Mouse (Mus musculus) lung, adult 10 weeks (tissue): ENCODE results near the gene Abhd16b. TPM values are rescaled to one million over a fixed set of nuclear protein-coding genes. Genes with fewer than 3 reads are reported as not detected.

ENCODE experiments used
- polyA plus RNA-seq: library from polyadenylated mRNA; stranded (reverse); fragments of 350-450 nt; fragmentation: Illumina TruSeq; extraction: RNeasy Lipid Tissue Mini Kit (QIAGEN cat#74804); gene quantifications from one replicate; pipeline ENCODE4 v1.2.3, GENCODE M21; 2014; ENCODE audit warnings: low read depth, low replicate concordance; ENCODE audit not compliant: insufficient read depth

Abhd16b gene
- not detected for polyA plus RNA-seq

DNA sequence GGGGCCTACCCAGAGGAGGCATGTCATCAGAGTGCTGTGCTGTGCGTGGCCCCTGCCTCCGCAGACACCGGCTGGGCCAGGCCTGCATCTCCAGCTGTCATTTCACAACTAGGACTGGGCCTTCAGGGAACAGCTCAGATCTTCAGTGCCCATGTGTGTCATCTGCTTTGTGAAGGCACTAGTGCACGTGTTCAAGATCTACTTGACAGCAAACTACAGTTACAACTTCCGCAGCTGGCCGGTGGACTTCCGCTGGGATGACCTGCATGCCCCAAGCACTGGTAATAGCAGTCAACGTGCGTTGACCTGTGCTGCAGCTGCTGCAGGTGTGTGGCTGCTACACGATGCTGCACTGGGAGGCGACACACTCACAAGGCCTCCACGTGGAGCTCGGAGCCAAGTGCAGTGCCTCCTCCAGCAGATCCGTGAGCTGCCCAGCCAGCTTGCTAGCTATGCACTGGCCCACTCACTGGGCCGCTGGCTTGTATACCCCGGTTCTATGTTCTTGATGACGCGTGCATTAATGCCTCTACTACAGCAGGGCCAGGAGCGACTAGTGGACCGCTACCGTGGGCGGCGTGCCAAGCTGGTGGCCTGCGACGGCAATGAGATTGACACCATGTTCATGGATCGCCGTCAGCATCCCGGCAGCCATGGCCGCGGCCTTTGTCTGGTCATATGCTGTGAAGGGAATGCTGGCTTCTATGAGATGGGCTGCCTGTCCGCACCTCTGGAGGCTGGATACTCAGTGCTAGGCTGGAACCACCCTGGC, at the start of gene Abhd16b:
Gene Abhd16b (plus strand): TSS at position 51 of the 772 bp plus-strand sequence.

DNA sequence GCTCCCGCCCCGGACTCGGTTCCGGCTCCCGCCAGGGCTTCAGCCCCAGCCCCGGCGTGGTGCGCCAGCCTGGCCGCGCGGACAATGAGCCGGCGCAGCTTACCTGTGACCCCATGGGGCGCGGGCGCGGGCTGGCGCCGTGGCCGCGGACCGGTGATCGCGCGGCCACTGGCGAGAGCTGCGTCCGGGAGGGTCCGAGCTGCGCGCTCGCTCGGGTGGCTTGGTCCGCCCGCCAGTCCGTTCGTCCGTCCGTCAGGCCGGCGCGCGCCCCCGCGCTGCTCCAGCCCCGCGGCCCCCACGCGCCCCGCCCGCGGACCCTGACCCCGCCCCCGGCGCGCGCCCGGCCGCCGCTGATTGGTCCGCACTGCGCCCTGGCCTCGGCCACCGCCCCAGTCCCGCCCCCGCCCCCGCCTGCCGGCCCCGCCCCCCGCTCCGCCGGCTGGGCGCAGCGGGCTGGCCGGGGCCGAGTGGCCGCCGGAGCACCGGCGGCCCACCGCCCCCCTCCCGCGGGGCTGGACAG, 33.8 kb upstream of the Abhd16b start, which contains the start of gene Zbtb46:
Gene Zbtb46 (minus strand): TSS at position 274 of the 520 bp plus-strand sequence.

GRCm38 (mm10) chr2:181496831-181497547, 4.0 kb downstream of the Abhd16b start, which contains the start of gene Tpd52l2:
Tpd52l2 (plus strand) TSS chr2:181497142.

DNA sequence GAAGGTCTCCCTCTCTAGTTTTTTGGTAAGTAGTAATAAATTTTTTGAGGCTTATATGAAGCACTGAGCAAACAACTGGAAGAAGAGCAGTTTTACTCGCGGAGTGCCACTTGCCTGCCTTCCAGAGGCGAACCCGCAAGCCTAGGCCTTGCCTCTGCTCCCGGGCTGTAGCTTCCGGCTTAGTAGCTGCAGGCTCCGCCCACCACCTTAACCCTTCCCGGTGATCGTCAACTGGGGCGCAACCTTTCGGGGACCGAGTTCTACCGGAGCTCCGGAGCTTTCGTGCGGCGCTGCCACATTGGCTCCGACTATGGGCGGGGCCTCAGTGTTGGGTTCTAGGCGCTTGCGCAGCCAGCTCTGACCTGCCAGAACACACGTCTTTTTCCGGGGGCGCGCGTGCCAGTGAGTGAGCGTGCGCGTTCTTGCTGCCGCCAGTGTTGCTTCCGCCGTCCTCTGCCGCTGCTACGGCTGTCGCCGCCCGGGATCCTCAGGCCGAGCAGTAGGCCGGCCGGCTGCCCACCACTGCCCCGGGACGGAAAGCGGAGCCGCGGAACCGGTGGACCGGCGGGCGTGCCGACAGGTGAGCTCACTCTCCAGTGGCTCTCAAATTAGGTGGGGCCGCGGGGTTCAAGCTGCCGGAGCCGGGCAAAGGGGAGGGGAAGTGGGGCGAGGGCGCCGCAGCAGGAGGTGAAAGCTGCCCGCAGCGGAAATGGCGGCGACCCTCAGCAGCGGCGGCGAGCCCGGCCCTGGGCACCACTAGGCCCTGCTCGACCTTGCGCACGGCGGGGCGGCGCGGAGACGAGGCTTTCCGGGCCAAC, 27.3 kb downstream of the Abhd16b start, which contains the start of gene Dnajc5:
Gene Dnajc5 (plus strand): TSS at position 368 of the 818 bp plus-strand sequence.

Other genes starting within 250 kb of the Abhd16b start
- gene Gmeb2, start 205.2 kb upstream of the Abhd16b start, polyA plus RNA-seq: 7.6 TPM
- gene Stmn3, start 178.7 kb upstream of the Abhd16b start, polyA plus RNA-seq: 0.21 TPM
- gene Rtel1, start 173.5 kb upstream of the Abhd16b start, polyA plus RNA-seq: 9.1 TPM
- gene Zgpat, start 128.3 kb upstream of the Abhd16b start, polyA plus RNA-seq: 16.6 TPM
- 50.5 TPM for gene Arfrp1, start 127.8 kb upstream of the Abhd16b start, polyA plus RNA-seq
- 18.4 TPM for gene Lime1, start 113.1 kb upstream of the Abhd16b start, polyA plus RNA-seq
- gene Zbtb46, start 33.8 kb upstream of the Abhd16b start, polyA plus RNA-seq: 7.0 TPM
- 87.0 TPM for gene Tpd52l2, start 3.9 kb downstream of the Abhd16b start, polyA plus RNA-seq
- gene Dnajc5, start 27.3 kb downstream of the Abhd16b start, polyA plus RNA-seq: 21.3 TPM
- 36.1 TPM for gene Uckl1, start 91.7 kb downstream of the Abhd16b start, polyA plus RNA-seq
- 23.2 TPM for gene Prpf6, start 98.7 kb downstream of the Abhd16b start, polyA plus RNA-seq
- gene Zfp512b, start 99.6 kb downstream of the Abhd16b start, polyA plus RNA-seq: 5.6 TPM
- 7.1 TPM for gene Samd10, start 106.0 kb downstream of the Abhd16b start, polyA plus RNA-seq
- not detected for gene Gm29797, start 163.8 kb downstream of the Abhd16b start, polyA plus RNA-seq
- 89.4 TPM for gene Sox18, start 178.4 kb downstream of the Abhd16b start, polyA plus RNA-seq
- 8.7 TPM for gene Tcea2, start 187.1 kb downstream of the Abhd16b start, polyA plus RNA-seq
- 29.7 TPM for gene Rgs19, start 200.8 kb downstream of the Abhd16b start, polyA plus RNA-seq
- not detected for gene Lkaaear1, start 205.2 kb downstream of the Abhd16b start, polyA plus RNA-seq
- gene Oprl1, start 221.8 kb downstream of the Abhd16b start, polyA plus RNA-seq: not detected